Mouse (Mus musculus): ENCODE results near the gene Podn. TPM values are rescaled to one million over a fixed set of nuclear protein-coding genes. Genes with fewer than 3 reads are reported as not detected.
A peak's percentile ranks its signal among the peaks of the same experiment; 100 is the strongest.

The Podn gene
- polyA plus RNA-seq, 1 experiment, result 11.4 TPM

GRCm38 (mm10) chr4:108067261-108067660, 29.0 kb downstream of the Podn start:
- peaks cover 22% of the 10 kb centered on the region for H3K4me1 ChIP-seq (ENCODE audit: control insufficient read depth, insufficient read depth, insufficient read length, low read length)
- H3K27ac ChIP-seq (replicated peaks; ENCODE audit: low read depth, low read length), result peak overlapping the region; percentile 86
- no peak overlapping the region for H3K4me3 ChIP-seq (ENCODE audit: insufficient read depth, low read depth, low read length)

GRCm38 (mm10) chr4:108066569-108066968, 29.7 kb downstream of the Podn start:
- Histone ChIP-seq H3K27ac (replicated peaks; ENCODE audit: low read depth, low read length) (peak overlapping the region; percentile 55), H3K4me1 (ENCODE audit: control insufficient read depth, insufficient read depth, insufficient read length, low read length) (peaks cover 22% of the 10 kb centered on the region)

GRCm38 (mm10) chr4:108065176-108065844, 30.9 kb downstream of the Podn start:
- H3K4me3 ChIP-seq (ENCODE audit: insufficient read depth, low read depth, low read length), result no peak overlapping the region
- H3K4me1 ChIP-seq (ENCODE audit: control insufficient read depth, insufficient read depth, insufficient read length, low read length), result peaks cover 25% of the 10 kb centered on the region
- peak overlapping the region; percentile 75 for H3K27ac ChIP-seq (replicated peaks; ENCODE audit: low read depth, low read length)

More at GRCm38 (mm10) chr4:108066569-108066968, 29.7 kb downstream of the Podn start:
- no peak overlapping the region for H3K4me3 ChIP-seq (ENCODE audit: insufficient read depth, low read depth, low read length)

- no peak overlapping the region for H3K4me3 ChIP-seq (ENCODE audit: insufficient read depth, low read depth, low read length)
- peak overlapping the region; percentile 92 for H3K27ac ChIP-seq (replicated peaks; ENCODE audit: low read depth, low read length)
- peaks cover 24% of the 10 kb centered on the region for H3K4me1 ChIP-seq (ENCODE audit: control insufficient read depth, insufficient read depth, insufficient read length, low read length)
Measured at GRCm38 (mm10) chr4:108063616-108064015, 32.6 kb downstream of the Podn start.

GRCm38 (mm10) chr4:108062524-108062923, 33.7 kb downstream of the Podn start:
- Histone ChIP-seq H3K27ac (replicated peaks; ENCODE audit: low read depth, low read length) (peak overlapping the region; percentile 5), H3K4me1 (ENCODE audit: control insufficient read depth, insufficient read depth, insufficient read length, low read length) (peaks cover 18% of the 10 kb centered on the region), H3K4me3 (ENCODE audit: insufficient read depth, low read depth, low read length) (no peak overlapping the region)

- Histone ChIP-seq H3K4me3 (ENCODE audit: insufficient read depth, low read depth, low read length) (no peak overlapping the region), H3K27ac (replicated peaks; ENCODE audit: low read depth, low read length) (peak overlapping the region; percentile 47; the same call in 1 of the 2 replicates)
Measured at GRCm38 (mm10) chr4:108060774-108061173, 35.5 kb downstream of the Podn start.

GRCm38 (mm10) chr4:108059601-108060379, 36.5 kb downstream of the Podn start:
- Histone ChIP-seq H3K27ac (replicated peaks; ENCODE audit: low read depth, low read length) (peak overlapping the region; percentile 41), H3K4me1 (ENCODE audit: control insufficient read depth, insufficient read depth, insufficient read length, low read length) (peaks cover 11% of the 10 kb centered on the region), H3K4me3 (ENCODE audit: insufficient read depth, low read depth, low read length) (no peak overlapping the region)

More at GRCm38 (mm10) chr4:108060774-108061173, 35.5 kb downstream of the Podn start:
- H3K4me1 ChIP-seq (ENCODE audit: control insufficient read depth, insufficient read depth, insufficient read length, low read length), result peaks cover 11% of the 10 kb centered on the region

GRCm38 (mm10) chr4:108058166-108058565, 38.1 kb downstream of the Podn start:
- Histone ChIP-seq H3K4me1 (ENCODE audit: control insufficient read depth, insufficient read depth, insufficient read length, low read length) (peaks cover 7% of the 10 kb centered on the region), H3K4me3 (ENCODE audit: insufficient read depth, low read depth, low read length) (no peak overlapping the region), H3K27ac (replicated peaks; ENCODE audit: low read depth, low read length) (0 out of 2 replicates have a peak overlapping the region, but pooled peaks have one; percentile 34)

GRCm38 (mm10) chr4:108057247-108057646, 39.0 kb downstream of the Podn start:
- H3K4me3 ChIP-seq (ENCODE audit: insufficient read depth, low read depth, low read length), result no peak overlapping the region
- no peak overlapping the region for H3K27ac ChIP-seq (replicated peaks; ENCODE audit: low read depth, low read length)
- H3K4me1 ChIP-seq (ENCODE audit: control insufficient read depth, insufficient read depth, insufficient read length, low read length), result peaks cover 9% of the 10 kb centered on the region

GRCm38 (mm10) chr4:108055873-108056272, 40.4 kb downstream of the Podn start:
- Histone ChIP-seq H3K4me3 (ENCODE audit: insufficient read depth, low read depth, low read length) (no peak overlapping the region), H3K27ac (replicated peaks; ENCODE audit: low read depth, low read length) (no peak overlapping the region), H3K4me1 (ENCODE audit: control insufficient read depth, insufficient read depth, insufficient read length, low read length) (peaks cover 8% of the 10 kb centered on the region)

GRCm38 (mm10) chr4:108052673-108053072, 43.6 kb downstream of the Podn start:
- peak overlapping the region; percentile 37; the same call in 1 of the 2 replicates for H3K27ac ChIP-seq (replicated peaks; ENCODE audit: low read depth, low read length)
- H3K4me1 ChIP-seq (ENCODE audit: control insufficient read depth, insufficient read depth, insufficient read length, low read length), result 0 out of 2 replicates have a peak, but pooled peaks cover 3% of the 10 kb centered on the region
- no peak overlapping the region for H3K4me3 ChIP-seq (ENCODE audit: insufficient read depth, low read depth, low read length)

- H3K4me1 ChIP-seq (ENCODE audit: control insufficient read depth, insufficient read depth, insufficient read length, low read length), result 0 out of 2 replicates have a peak, but pooled peaks cover 3% of the 10 kb centered on the region
- no peak overlapping the region for H3K4me3 ChIP-seq (ENCODE audit: insufficient read depth, low read depth, low read length)
- peak overlapping the region; percentile 9; the same call in 1 of the 2 replicates for H3K27ac ChIP-seq (replicated peaks; ENCODE audit: low read depth, low read length)
Measured at GRCm38 (mm10) chr4:108051687-108052274, 44.5 kb downstream of the Podn start.

- H3K27ac ChIP-seq (replicated peaks; ENCODE audit: low read depth, low read length), result no peak overlapping the region
- H3K4me1 ChIP-seq (ENCODE audit: control insufficient read depth, insufficient read depth, insufficient read length, low read length), result no peaks in the 10 kb centered on the region
- H3K4me3 ChIP-seq (ENCODE audit: insufficient read depth, low read depth, low read length), result no peak overlapping the region
Measured at GRCm38 (mm10) chr4:108046136-108046535, 50.1 kb downstream of the Podn start.

- no peak overlapping the region for H3K4me3 ChIP-seq (ENCODE audit: insufficient read depth, low read depth, low read length)
- no peak overlapping the region for H3K27ac ChIP-seq (replicated peaks; ENCODE audit: low read depth, low read length)
- H3K4me1 ChIP-seq (ENCODE audit: control insufficient read depth, insufficient read depth, insufficient read length, low read length), result no peaks in the 10 kb centered on the region
Measured at GRCm38 (mm10) chr4:108045136-108046107, 50.8 kb downstream of the Podn start.
